Mouse (Mus musculus): Measurements from ENCODE around the gene Cgnl1.

GRCm38 (mm10) chr9:71643611-71644010 lies 127.8 kb downstream of the Cgnl1 start:
- no peak for TF ChIP-seq POLR2A (IDR thresholded peaks at IDR 0.05; ENCODE audit: low read depth, low read length)
- TF ChIP-seq CTCF (IDR thresholded peaks at IDR 0.05; ENCODE audit: borderline replicate concordance, insufficient read depth, low read length), result no peak

All from embryonic fibroblast, embryonic 13.5 days (primary cell).